Mouse (Mus musculus) stomach, postnatal 0 days (tissue): ENCODE measurements at regions not wholly inside any gene's neighbourhood (a gene's known extent, or its start where the extent isn't known, plus 50 kb on each side); places are given as distances from the start of the nearest gene placed in this dataset.

Experiments
- ATAC-seq: fragments of 200-750 bp; cut with Nextera tagmentation; 2 replicates; pipeline ENCODE4 v1.8.0; 2017; ENCODE audit not compliant: low FRiP score, low TSS enrichment
- DNase-seq: peaks from one replicate; pipeline ENCODE4 v3.0.0-alpha.2; 2016; ENCODE audit warnings: low spot score
- H3K27ac ChIP-seq: fragments of 300-500 bp; sonication (generic); replicated peaks from 2 replicates; pipeline ENCODE4 v1.5.1; 2014; ENCODE audit warnings: mild to moderate bottlenecking, control low read depth
- H3K27me3 ChIP-seq: fragments of 300-500 bp; sonication (generic); 2 replicates; pipeline ENCODE4 v1.6.1; 2014; ENCODE audit warnings: low read length; ENCODE audit not compliant: control insufficient read depth, insufficient read depth
- H3K36me3 ChIP-seq: fragments of 300-500 bp; sonication (generic); 2 replicates; pipeline ENCODE4 v1.6.1; 2014; ENCODE audit warnings: low read length, mixed read lengths; ENCODE audit not compliant: control insufficient read depth, insufficient read depth
- H3K4me1 ChIP-seq: fragments of 300-500 bp; sonication (generic); replicated peaks from 2 replicates; pipeline ENCODE4 v1.6.1; 2014; ENCODE audit warnings: antibody characterized with exemption; ENCODE audit not compliant: control insufficient read depth, insufficient read depth
- H3K4me2 ChIP-seq: fragments of 300-500 bp; sonication (generic); replicated peaks from 2 replicates; pipeline ENCODE4 v1.6.1; 2014; ENCODE audit warnings: low read depth, mild to moderate bottlenecking, control low read depth, moderate library complexity
- H3K4me3 ChIP-seq: fragments of 300-500 bp; sonication (generic); 2 replicates; pipeline ENCODE4 v1.5.1; 2014; ENCODE audit warnings: low read depth, low read length, control low read depth
- H3K9ac ChIP-seq: fragments of 300-500 bp; sonication (generic); 2 replicates; pipeline ENCODE4 v1.6.1; 2014; ENCODE audit warnings: mild to moderate bottlenecking, low read length, control low read depth, mixed read lengths
- H3K9me3 ChIP-seq: fragments of 300-500 bp; sonication (generic); 2 replicates; pipeline ENCODE4 v1.6.1; 2016; ENCODE audit warnings: low read length; ENCODE audit not compliant: control insufficient read depth
- CTCF ChIP-seq: IDR thresholded peaks from 2 replicates; pipeline ENCODE4 v1.5.1; 2016; ENCODE audit warnings: antibody characterized with exemption, low read depth, mild to moderate bottlenecking, moderate library complexity
- EP300 ChIP-seq: optimal IDR thresholded peaks from 2 replicates; pipeline ENCODE3; 2016; ENCODE audit warnings: antibody characterized with exemption
- WGBS: fragments of 180-500 bp; shearing (Covaris S2); extraction: QIAGEN DNeasy Blood & Tissue Kit; methylation state at CpG from one replicate; pipeline ENCODE4 v1.1.7; 2014; 5-methylcytosine and 5-hydroxymethylcytosine counted together

- Histone ChIP-seq H3K9me3 (no peaks in the 10 kb centered on the region), H3K27ac (no peak overlapping the region), H3K36me3 (no peaks in the 10 kb centered on the region), H3K4me3 (no peak overlapping the region), H3K27me3 (no peaks in the 10 kb centered on the region), H3K9ac (no peak overlapping the region), H3K4me1 (no peaks in the 10 kb centered on the region), H3K4me2 (no peak overlapping the region)
- WGBS, result 79% methylated on average over 6 of the region's 6 CpGs
- DNase-seq (no peak), ATAC-seq (no peak)
- TF ChIP-seq EP300, result no peak
- no peak for TF ChIP-seq CTCF
These were observed 394.7 kb downstream of the Atp6ap1l start for GRCm38 (mm10) chr13:90510479-90510878.

- Histone ChIP-seq H3K4me2 (no peak overlapping the region), H3K9me3 (no peaks in the 10 kb centered on the region), H3K9ac (no peak overlapping the region), H3K4me1 (no peaks in the 10 kb centered on the region), H3K36me3 (no peaks in the 10 kb centered on the region), H3K27me3 (no peaks in the 10 kb centered on the region), H3K27ac (no peak overlapping the region), H3K4me3 (no peak overlapping the region)
- WGBS, result 57% methylated on average over 2 of the region's 2 CpGs
- no peak for DNase-seq
- TF ChIP-seq EP300 (no peak), CTCF (no peak)
- ATAC-seq, result no peak
These were observed 402.0 kb downstream of the Atp6ap1l start for GRCm38 (mm10) chr13:90503188-90503587.

- DNase-seq (no peak), ATAC-seq (no peak)
- H3K4me2 ChIP-seq, result no peak overlapping the region
- no peak overlapping the region for H3K9ac ChIP-seq
- H3K27ac ChIP-seq, result no peak overlapping the region
- H3K9me3 ChIP-seq, result no peaks in the 10 kb centered on the region
- no peaks in the 10 kb centered on the region for H3K4me1 ChIP-seq
- H3K4me3 ChIP-seq, result no peak overlapping the region
- TF ChIP-seq EP300 (no peak), CTCF (no peak)
- H3K36me3 ChIP-seq, result no peaks in the 10 kb centered on the region
- no peaks in the 10 kb centered on the region for H3K27me3 ChIP-seq
- 92% methylated on average over 1 of the region's 1 CpGs for WGBS
These were observed 403.0 kb downstream of the Atp6ap1l start for GRCm38 (mm10) chr13:90502141-90502540.

- TF ChIP-seq CTCF (no peak), EP300 (no peak)
- WGBS, result 81% methylated on average over 3 of the region's 3 CpGs
- DNase-seq, result no peak
These were observed 406.2 kb downstream of the Atp6ap1l start for GRCm38 (mm10) chr13:90498978-90499377.

GRCm38 (mm10) chr13:90497573-90497972 lies 407.6 kb downstream of the Atp6ap1l start:
- WGBS, result 41% methylated on average over 2 of the region's 2 CpGs
- no peaks in the 10 kb centered on the region for H3K4me1 ChIP-seq
- H3K9ac ChIP-seq, result no peak overlapping the region
- no peaks in the 10 kb centered on the region for H3K36me3 ChIP-seq
- H3K27ac ChIP-seq, result no peak overlapping the region
- ATAC-seq (no peak), DNase-seq (no peak)
- no peak overlapping the region for H3K4me3 ChIP-seq
- H3K4me2 ChIP-seq, result no peak overlapping the region
- no peak for TF ChIP-seq EP300
- TF ChIP-seq CTCF, result no peak
- no peaks in the 10 kb centered on the region for H3K27me3 ChIP-seq
- H3K9me3 ChIP-seq, result no peaks in the 10 kb centered on the region

More at GRCm38 (mm10) chr13:90498978-90499377, 406.2 kb downstream of the Atp6ap1l start:
- Histone ChIP-seq H3K9ac (no peak overlapping the region), H3K9me3 (no peaks in the 10 kb centered on the region), H3K4me2 (no peak overlapping the region), H3K4me3 (no peak overlapping the region), H3K36me3 (no peaks in the 10 kb centered on the region), H3K27me3 (no peaks in the 10 kb centered on the region), H3K4me1 (no peaks in the 10 kb centered on the region), H3K27ac (no peak overlapping the region)
- ATAC-seq, result no peak

GRCm38 (mm10) chr13:90493696-90494095 lies 404.3 kb upstream of the Xrcc4 start:
- H3K36me3 ChIP-seq, result no peaks in the 10 kb centered on the region

More at GRCm38 (mm10) chr13:90493696-90494095, 404.3 kb upstream of the Xrcc4 start:
- Histone ChIP-seq H3K9ac (no peak overlapping the region), H3K4me1 (no peaks in the 10 kb centered on the region), H3K4me2 (no peak overlapping the region), H3K4me3 (no peak overlapping the region), H3K9me3 (no peaks in the 10 kb centered on the region), H3K27ac (no peak overlapping the region), H3K27me3 (no peaks in the 10 kb centered on the region)
- ATAC-seq (no peak), DNase-seq (no peak)
- WGBS, result 55% methylated on average over 1 of the region's 1 CpGs
- no peak for TF ChIP-seq CTCF
